8 mouse cellular contexts compared by ENCODE assay signal in the genomic region with DNA sequence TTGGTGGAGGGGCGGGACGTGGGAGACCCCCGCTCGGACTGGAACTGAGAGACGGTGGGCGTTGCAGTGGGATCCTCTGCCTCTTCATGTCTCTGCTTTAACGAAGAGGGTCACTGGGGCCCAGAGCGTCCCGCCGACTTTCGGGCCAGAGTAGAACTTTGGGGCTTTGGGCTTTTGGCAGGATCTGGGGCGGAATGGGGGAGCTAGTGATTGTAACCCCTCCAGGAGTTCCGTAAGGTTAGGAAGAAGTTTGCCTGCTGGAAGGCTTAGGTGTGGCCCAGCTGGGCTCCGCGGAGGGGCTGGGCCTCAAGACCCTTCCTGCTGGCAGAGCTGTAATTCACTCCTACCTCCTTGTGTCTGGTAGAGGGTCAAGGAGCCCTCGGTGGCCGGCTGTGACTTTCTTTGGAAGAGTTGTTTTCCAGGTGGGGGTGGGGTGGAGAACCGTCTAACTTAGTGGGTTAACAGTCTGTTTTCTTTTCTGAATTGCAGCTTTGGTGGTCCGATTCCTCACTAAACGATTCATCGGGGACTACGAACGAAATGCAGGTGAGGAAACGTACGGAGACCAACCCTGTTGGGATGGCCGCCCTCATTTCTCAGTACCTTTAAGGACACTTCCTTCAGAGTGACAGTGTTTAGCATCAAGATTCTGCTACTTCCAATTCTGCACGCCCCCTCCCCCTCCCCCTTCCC. TPM values are rescaled to one million over a fixed set of nuclear protein-coding genes. Genes with fewer than 3 reads are reported as not detected.
DNase-seq lines count a peak whose midpoint lies in the region; ATAC-seq and TF ChIP-seq lines count a peak whose summit lies in the region.

No protein-coding gene starts in this region.

- no peaks in the 10 kb centered on the region for H3K9me3 ChIP-seq in lung, embryonic 14.5 days (ENCODE audit: low read depth, low read length)
- no peaks in the 10 kb centered on the region for H3K9me3 ChIP-seq in hindbrain, embryonic 14.5 days (ENCODE audit: control insufficient read depth, low read length)
- H3K9me3 ChIP-seq in midbrain, embryonic 14.5 days (ENCODE audit: control insufficient read depth, low read length): no peaks in the 10 kb centered on the region

- under 1% methylated on average over 27 of the region's 27 CpGs for WGBS in lung, embryonic 14.5 days
- WGBS in hindbrain, embryonic 14.5 days: 2% methylated on average over 27 of the region's 27 CpGs
- WGBS in midbrain, embryonic 14.5 days: under 1% methylated on average over 27 of the region's 27 CpGs

- H3K27me3 ChIP-seq in lung, embryonic 14.5 days (ENCODE audit: insufficient read depth, low read length): no peaks in the 10 kb centered on the region
- peaks cover 3% of the 10 kb centered on the region; the same call in 1 of the 2 replicates for H3K27me3 ChIP-seq in hindbrain, embryonic 14.5 days (ENCODE audit: control insufficient read depth, insufficient read depth, low read length)
- peaks cover 6% of the 10 kb centered on the region; the same call in 1 of the 2 replicates for H3K27me3 ChIP-seq in midbrain, embryonic 14.5 days (ENCODE audit: control insufficient read depth, insufficient read depth, low read length)

- H3K9ac ChIP-seq in lung, embryonic 14.5 days: peak overlapping the region; percentile 82
- peak overlapping the region; percentile 67 for H3K9ac ChIP-seq in hindbrain, embryonic 14.5 days
- H3K9ac ChIP-seq in midbrain, embryonic 14.5 days (replicated peaks; ENCODE audit: low read length): peak overlapping the region; percentile 72

- no peak for TF ChIP-seq CTCF in lung, embryonic 14.5 days (IDR thresholded peaks at IDR 0.05; ENCODE audit: low read depth)

- peaks cover 47% of the 10 kb centered on the region for H3K4me1 ChIP-seq in lung, embryonic 14.5 days (ENCODE audit: insufficient read depth)
- H3K4me1 ChIP-seq in hindbrain, embryonic 14.5 days (replicated peaks; ENCODE audit: control insufficient read depth, insufficient read depth, low read length): peaks cover 19% of the 10 kb centered on the region; the same call in 1 of the 2 replicates
- H3K4me1 ChIP-seq in midbrain, embryonic 14.5 days (ENCODE audit: control insufficient read depth, insufficient read depth, low read length): peaks cover 8% of the 10 kb centered on the region; the same call in 1 of the 2 replicates

- H3K27ac ChIP-seq in lung, embryonic 14.5 days (ENCODE audit: low read depth): peak overlapping the region; percentile 82
- H3K27ac ChIP-seq in hindbrain, embryonic 14.5 days: peak overlapping the region; percentile 40; the same call in 1 of the 2 replicates
- H3K27ac ChIP-seq in midbrain, embryonic 14.5 days (replicated peaks; ENCODE audit: low read depth, low read length): peak overlapping the region; percentile 63

- no peak for DNase-seq in lung, embryonic 14.5 days
- DNase-seq in lung, postnatal 36 days: no peak
- DNase-seq in embryo, embryonic 9.5 days (ENCODE audit: extremely low spot score): peak; percentile 65
- DNase-seq in hindbrain, embryonic 14.5 days (ENCODE audit: low spot score): no peak
- DNase-seq in midbrain, embryonic 14.5 days: no peak
- no peak for DNase-seq in frontal cortex, postnatal 14 days (ENCODE audit: low spot score in 2 of 2)
- no peak for DNase-seq in right cerebral cortex, postnatal 25 days
- DNase-seq in lung, postnatal 25 days (ENCODE audit: low spot score): no peak

- H3K4me2 ChIP-seq in lung, embryonic 14.5 days: peak overlapping the region; percentile 93
- H3K4me2 ChIP-seq in hindbrain, embryonic 14.5 days (replicated peaks): peak overlapping the region; percentile 77
- peak overlapping the region; percentile 97 for H3K4me2 ChIP-seq in midbrain, embryonic 14.5 days (ENCODE audit: low read length)

- ATAC-seq in lung, embryonic 14.5 days (ENCODE audit: insufficient read depth): peak; percentile 21; the same call in 1 of the 2 replicates
- 0 out of 2 replicates have a peak, but pooled peaks have one; percentile 9 for ATAC-seq in hindbrain, embryonic 14.5 days (ENCODE audit: low FRiP score)
- ATAC-seq in midbrain, embryonic 14.5 days (ENCODE audit: low FRiP score, low TSS enrichment): peak; percentile 12; the same call in 1 of the 2 replicates

- peaks cover 43% of the 10 kb centered on the region for H3K36me3 ChIP-seq in lung, embryonic 14.5 days (ENCODE audit: insufficient read depth)
- H3K36me3 ChIP-seq in hindbrain, embryonic 14.5 days (replicated peaks; ENCODE audit: control insufficient read depth, insufficient read depth): no peaks in the 10 kb centered on the region
- no peaks in the 10 kb centered on the region for H3K36me3 ChIP-seq in midbrain, embryonic 14.5 days (ENCODE audit: control insufficient read depth, insufficient read depth, low read length)

- peak overlapping the region; percentile 82 for H3K4me3 ChIP-seq in lung, embryonic 14.5 days (ENCODE audit: low read depth, low read length)
- peak overlapping the region; percentile 59 for H3K4me3 ChIP-seq in hindbrain, embryonic 14.5 days (replicated peaks; ENCODE audit: low read length)
- H3K4me3 ChIP-seq in midbrain, embryonic 14.5 days (replicated peaks; ENCODE audit: low read depth, low read length): peak overlapping the region; percentile 76

RNA-seq across cellular contexts. Expression of gene Rasl11b, which starts 0.7 kb away (rescaled TPM):
- 90.2 and 93.2 TPM in 2 replicates for polyA plus RNA-seq in lung, embryonic 14.5 days (2014; fragmentation: Nextera tagmentation; extraction: Ambion mirVana)
- polyA plus RNA-seq in hindbrain, embryonic 14.5 days (2014; fragmentation: Nextera tagmentation; extraction: Ambion mirVana): 15.4 and 16.5 TPM in 2 replicates
- 11.4 and 13.6 TPM in 2 replicates for polyA plus RNA-seq in midbrain, embryonic 14.5 days (2014; fragmentation: Nextera tagmentation; extraction: Ambion mirVana)
